Mouse (Mus musculus): Measurements from ENCODE around the gene Vmn1r58.
"Not testable (repeated sequence)": the region's sequence is repeated elsewhere in the genome, so short reads cannot be mapped to it uniquely, and the experiment has no call there.

Gene Vmn1r58

DNA sequence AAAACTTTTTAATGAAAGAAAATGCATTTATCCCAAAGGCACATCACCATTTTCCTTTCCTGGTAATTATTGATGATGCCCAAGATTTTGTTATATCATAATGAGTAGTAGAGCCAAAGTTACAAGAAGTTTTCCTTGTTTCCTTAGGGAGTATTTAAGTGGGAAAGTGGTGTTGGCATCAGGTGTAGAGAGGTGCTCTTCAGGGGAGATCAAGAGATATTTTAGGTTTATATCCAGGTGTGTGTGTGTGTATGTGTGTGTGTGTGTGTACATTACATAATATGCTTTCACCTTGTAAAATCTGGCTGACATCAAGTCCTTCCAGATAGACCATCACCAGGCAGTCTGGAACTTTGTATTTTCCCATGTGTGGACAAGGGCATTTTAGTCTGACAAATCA, at the start of gene Vmn1r58:
Gene Vmn1r58 (minus strand): TSS at position 101 of the 400 bp plus-strand sequence.
- DNase-seq (ENCODE audit: low spot score), result not testable (repeated sequence)

DNA sequence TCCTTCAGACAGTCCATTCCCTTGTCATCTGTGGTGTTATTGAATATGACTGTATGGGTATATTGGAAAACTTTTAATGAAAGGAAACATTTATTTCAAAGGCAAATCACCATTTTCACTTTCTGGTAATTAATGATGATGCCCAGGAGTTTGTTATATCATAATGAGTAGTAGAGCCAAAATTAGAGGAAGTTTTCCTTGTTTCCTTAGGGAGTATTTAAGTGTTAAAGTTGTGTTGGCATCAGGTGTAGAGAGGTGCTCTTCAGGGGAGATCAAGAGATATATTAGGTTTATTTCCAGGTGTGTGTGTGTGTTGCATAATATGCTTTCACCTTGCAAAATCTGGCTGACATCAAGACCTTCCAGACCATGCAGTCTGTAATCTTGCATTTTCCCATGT, 43.5 kb upstream of the Vmn1r58 start, which contains the start of gene Vmn1r59:
Gene Vmn1r59 (minus strand): TSS at position 101 of the 400 bp plus-strand sequence.
- no peak for DNase-seq (ENCODE audit: low spot score)

DNA sequence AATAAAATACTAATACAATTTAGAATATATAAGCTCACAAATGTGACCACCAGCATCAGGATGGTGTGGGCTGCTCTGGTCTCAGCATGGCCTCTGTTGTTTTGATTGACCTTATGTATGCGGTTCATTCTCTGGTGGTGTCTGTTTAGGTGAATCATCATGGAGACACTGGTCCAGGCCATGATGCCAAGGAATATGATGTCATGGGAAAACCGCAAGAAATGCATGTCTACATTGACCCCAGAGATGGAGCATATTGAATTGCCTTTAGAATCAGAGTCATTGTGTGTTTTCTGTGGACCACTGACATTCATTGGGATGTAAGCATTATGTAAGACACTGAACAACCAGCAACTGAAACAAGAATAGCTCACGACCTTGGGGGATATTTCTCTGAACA, 40.8 kb upstream of the Vmn1r58 start:
- not testable (repeated sequence) for DNase-seq (ENCODE audit: low spot score)

DNA sequence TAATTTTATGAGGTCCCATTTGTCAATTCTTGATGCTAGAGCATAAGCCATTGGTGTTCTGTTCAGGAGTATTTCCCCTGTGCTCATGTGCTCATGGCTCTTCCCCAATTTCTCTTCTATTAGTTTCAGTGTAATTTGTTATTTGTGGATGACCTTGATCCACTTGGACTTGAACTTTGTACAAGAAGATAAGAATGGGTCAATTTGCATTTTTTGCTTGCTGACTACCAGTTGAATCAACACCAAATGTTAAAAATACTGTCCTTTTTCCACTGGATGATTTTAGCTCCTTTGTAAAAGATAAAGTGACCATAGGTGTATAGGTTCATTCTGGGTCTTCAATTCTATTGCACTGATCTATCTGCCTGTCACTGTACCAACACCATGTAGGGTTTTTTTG, 35.4 kb upstream of the Vmn1r58 start:
- no peak for DNase-seq (ENCODE audit: low spot score)

DNA sequence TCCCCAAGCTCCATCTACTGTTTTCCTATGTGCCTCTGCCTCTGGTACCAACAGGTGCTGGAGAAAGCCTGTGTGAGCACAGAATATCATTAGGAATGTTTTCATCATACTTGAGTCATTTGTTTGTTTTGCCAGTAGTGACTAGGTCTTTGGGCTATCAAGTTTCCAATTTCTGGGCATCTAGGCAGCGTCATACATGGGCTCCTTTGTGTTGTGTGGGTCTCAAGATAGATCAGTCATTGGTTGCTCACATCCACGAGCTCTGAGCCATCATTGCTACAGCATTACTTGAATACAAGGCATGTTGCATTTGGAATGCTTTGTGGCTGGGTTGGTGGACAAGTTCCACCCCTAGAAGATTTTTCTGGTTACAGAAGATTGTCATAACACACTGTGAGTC, 7.0 kb downstream of the Vmn1r58 start:
- no peak for DNase-seq (ENCODE audit: low spot score)

DNA sequence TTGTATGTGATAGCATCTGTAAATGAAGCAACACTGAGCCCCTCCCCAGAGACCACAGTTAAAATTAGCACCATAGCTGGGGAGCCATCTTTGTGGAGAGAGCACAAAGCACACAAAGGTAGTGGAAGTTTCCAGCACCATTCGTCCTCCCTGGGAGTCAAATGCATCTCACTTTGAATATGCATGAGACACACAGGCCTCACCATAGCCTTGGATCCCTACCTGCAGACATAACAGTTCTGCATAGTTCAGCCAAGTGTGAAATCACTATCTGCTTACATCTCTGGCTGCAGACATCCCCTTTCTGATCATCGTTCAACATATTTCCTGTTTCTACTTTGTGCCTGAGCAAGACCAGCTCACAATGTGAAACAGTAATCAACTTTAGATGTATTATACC, 46.5 kb downstream of the Vmn1r58 start:
- DNase-seq (ENCODE audit: low spot score), result no peak

DNA sequence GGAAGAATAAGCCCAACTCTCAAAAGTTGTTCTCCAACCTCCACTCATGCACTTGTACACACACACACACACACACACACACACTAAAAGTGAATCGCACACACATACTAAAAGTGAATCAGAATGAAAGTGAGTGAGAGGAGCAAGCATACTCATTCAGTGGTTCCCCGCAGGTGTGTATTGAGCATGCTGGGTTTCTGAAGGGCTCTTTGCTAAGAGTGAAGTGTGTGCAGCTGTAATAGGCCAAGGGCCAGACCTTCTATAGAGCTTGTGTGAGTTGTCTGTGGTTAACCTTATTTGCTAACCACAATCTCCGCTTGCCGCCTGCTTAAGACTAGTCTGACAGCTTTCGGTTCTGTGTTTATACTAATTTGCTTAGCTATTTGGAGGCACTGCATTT, 49.6 kb downstream of the Vmn1r58 start:
- no peak for DNase-seq (ENCODE audit: low spot score)
